Mouse (Mus musculus) yolk sac, embryonic 10.5 days (tissue): ENCODE data around the gene Glis2.

Experiments
- DNase-seq: peaks from one replicate; pipeline ENCODE4 v3.0.0-alpha.2; 2017; ENCODE audit warnings: low spot score

The Glis2 gene

GRCm38 (mm10) chr16:4603453-4603837 is 8.9 kb downstream of the Glis2 start:
- DNase-seq: no peak

GRCm38 (mm10) chr16:4604293-4604837 is 9.9 kb downstream of the Glis2 start:
- no peak for DNase-seq

- no peak for DNase-seq
Measured at GRCm38 (mm10) chr16:4605514-4606131, 11.1 kb downstream of the Glis2 start.

GRCm38 (mm10) chr16:4606431-4607084 is 12.0 kb downstream of the Glis2 start:
- DNase-seq: peak; percentile 67

- peak; percentile 70 for DNase-seq
Measured at GRCm38 (mm10) chr16:4607818-4608531, 13.5 kb downstream of the Glis2 start.

GRCm38 (mm10) chr16:4608532-4609059 is 14.1 kb downstream of the Glis2 start:
- DNase-seq: no peak

GRCm38 (mm10) chr16:4611193-4611592 is 16.7 kb downstream of the Glis2 start:
- no peak for DNase-seq

GRCm38 (mm10) chr16:4611676-4612075 is 17.2 kb downstream of the Glis2 start:
- no peak for DNase-seq

GRCm38 (mm10) chr16:4613736-4614135 is 19.2 kb downstream of the Glis2 start:
- no peak for DNase-seq

- peak; percentile 56 for DNase-seq
Measured at GRCm38 (mm10) chr16:4614639-4615038, 20.1 kb downstream of the Glis2 start.

- no peak for DNase-seq
Measured at GRCm38 (mm10) chr16:4615297-4615696, 20.8 kb downstream of the Glis2 start.

- no peak for DNase-seq
Measured at GRCm38 (mm10) chr16:4616829-4617228, 22.3 kb downstream of the Glis2 start.

- DNase-seq: no peak
Measured at GRCm38 (mm10) chr16:4624074-4624473, 29.6 kb downstream of the Glis2 start.

- peak; percentile 89 for DNase-seq
Measured at GRCm38 (mm10) chr16:4624481-4625110, 30.1 kb downstream of the Glis2 start, which contains the start of gene Pam16. TSS of gene Pam16 (minus strand) at chr16:4624988.

- no peak for DNase-seq
Measured at GRCm38 (mm10) chr16:4627105-4627504, 32.6 kb downstream of the Glis2 start.

GRCm38 (mm10) chr16:4628898-4629419 is 34.4 kb downstream of the Glis2 start:
- no peak for DNase-seq

- peak; percentile 70 for DNase-seq
Measured at GRCm38 (mm10) chr16:4629950-4630349, 35.4 kb downstream of the Glis2 start.

GRCm38 (mm10) chr16:4632050-4632449 is 37.5 kb downstream of the Glis2 start:
- DNase-seq: no peak

GRCm38 (mm10) chr16:4633661-4634060 is 39.1 kb downstream of the Glis2 start:
- DNase-seq: no peak

- no peak for DNase-seq
Measured at GRCm38 (mm10) chr16:4634681-4635080, 40.2 kb downstream of the Glis2 start.

- DNase-seq: no peak
Measured at GRCm38 (mm10) chr16:4635760-4636159, 41.2 kb downstream of the Glis2 start.

- no peak for DNase-seq
Measured at GRCm38 (mm10) chr16:4638891-4639390, 44.4 kb downstream of the Glis2 start.
